Mouse (Mus musculus) frontal cortex, postnatal 36 days (tissue): ENCODE results near the gene Sass6.
"Not testable (repeated sequence)": the region's sequence is repeated elsewhere in the genome, so short reads cannot be mapped to it uniquely, and the experiment has no call there.

Experiments used
- DNase-seq, 2 experiments: peaks; one replicate each; pipeline ENCODE4 v3.0.0; 2022; ENCODE audit warnings: low spot score in 2 of 2

The Sass6 gene

GRCm38 (mm10) chr3:116662463-116662863 is 67.7 kb downstream of the Sass6 start, which contains the start of gene Mfsd14a:
Mfsd14a (minus strand) TSS chr3:116662677.
- DNase-seq = peak; percentile 98

DNA sequence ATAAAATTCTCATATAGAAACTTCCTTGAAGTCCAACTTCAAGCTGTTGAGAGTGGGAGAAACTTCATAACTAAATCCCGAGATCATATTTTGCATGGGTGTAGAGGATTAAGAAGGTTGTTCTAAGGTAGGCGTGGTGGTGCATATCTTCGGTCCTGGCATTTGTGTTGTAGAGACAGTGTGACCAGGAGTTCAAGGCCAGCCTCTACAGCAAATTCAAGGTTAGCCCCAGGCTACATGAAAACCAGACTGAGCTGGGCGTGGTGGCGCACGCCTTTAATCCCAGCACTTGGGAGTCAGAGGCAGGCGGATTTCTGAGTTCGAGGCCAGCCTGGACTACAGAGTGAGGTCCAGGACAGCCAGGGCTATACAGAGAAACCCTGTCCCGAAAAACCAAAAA is 69.5 kb downstream of the Sass6 start:
- DNase-seq = not testable (repeated sequence)
